ENCODE assay signal across 17 mouse cellular contexts in genomic region chr5:89884991-89885390, GRCm38 (mm10).
"Had no signal": no experiment of that assay in that cellular context is flagged by ENCODE, and none has a peak within 500 bp of the region (broad histone marks: within the 10 kb centered on the region; RNA-seq: fewer than 3 reads in every experiment).

No protein-coding gene starts in this region.

- ATAC-seq: midbrain, embryonic 16.5 days had no signal

- DNase-seq: lung, adult 18-20 months; lung, embryonic 14.5 days; lung, postnatal 14 days; lung, postnatal 4 days; midbrain, embryonic 14.5 days; right cerebral cortex, postnatal 14 days; thymus, adult 2 months; thymus, postnatal 25 days; thymus, postnatal 4 days had no signal

- H3K36me3 ChIP-seq: midbrain, embryonic 12.5 days; neural tube, embryonic 13.5 days; neural tube, embryonic 15.5 days; stomach, embryonic 15.5 days had no signal

- H3K9ac ChIP-seq: lung, embryonic 14.5 days; midbrain, embryonic 12.5 days; neural tube, embryonic 13.5 days; neural tube, embryonic 15.5 days; stomach, embryonic 15.5 days had no signal

- H3K4me2 ChIP-seq: lung, embryonic 14.5 days; midbrain, embryonic 12.5 days; neural tube, embryonic 13.5 days; neural tube, embryonic 15.5 days; stomach, embryonic 15.5 days had no signal

- H3K4me3 ChIP-seq: midbrain, embryonic 10.5 days; midbrain, embryonic 12.5 days; myocyte; neural tube, embryonic 13.5 days; neural tube, embryonic 15.5 days; stomach, embryonic 15.5 days had no signal

- H3K27ac ChIP-seq: midbrain, embryonic 10.5 days; midbrain, embryonic 12.5 days; neural tube, embryonic 13.5 days; neural tube, embryonic 15.5 days; stomach, embryonic 15.5 days; stomach, postnatal 0 days had no signal

- H3K9me3 ChIP-seq: neural tube, embryonic 13.5 days; neural tube, embryonic 15.5 days; stomach, embryonic 15.5 days had no signal

- H3K27me3 ChIP-seq: neural tube, embryonic 13.5 days; neural tube, embryonic 15.5 days; stomach, embryonic 15.5 days had no signal
